In genomic region chr14:72752893-72753292, GRCm38 (mm10) we compare ENCODE assay signal across 15 mouse cellular contexts. TPM values are rescaled to one million over a fixed set of nuclear protein-coding genes. Genes with fewer than 3 reads are reported as not detected.
DNase-seq lines count a peak whose midpoint lies in the region; ATAC-seq lines count a peak whose summit lies in the region.
"Had no signal": no experiment of that assay in that cellular context is flagged by ENCODE, and none has a peak within 500 bp of the region (broad histone marks: within the 10 kb centered on the region; RNA-seq: fewer than 3 reads in every experiment).

No protein-coding gene starts in this region.

- ATAC-seq in CD4-positive, CD25-positive, alpha-beta regulatory T cell, adult 4 months: peak; percentile 98
- ATAC-seq in inflammation-experienced regulatory T-cells, adult 6 months: peak; percentile 95
- ATAC-seq: forebrain, embryonic 15.5 days; hindbrain, embryonic 16.5 days; intestine, embryonic 16.5 days had no signal

- intact Hi-C loops in gastrocnemius, postnatal 36 days (cut with DNase I): no loop called here

- DNase-seq in adrenal gland, adult 2 months: peak; percentile 31
- no peak for DNase-seq in adrenal gland, postnatal 14 days
- peak; percentile 54 for DNase-seq in 416B (ENCODE audit: low read depth)
- DNase-seq in right cerebral cortex, postnatal 25 days: no peak
- DNase-seq in gastrocnemius, postnatal 36 days: no peak
- DNase-seq: cerebellum, adult 2 months; cerebellum, postnatal 14 days; embryo, embryonic 11 days; gastrocnemius, postnatal 10 days; heart, postnatal 36 days had no signal

RNA-seq across cellular contexts. Expression of gene Fndc3a, which starts 43.1 kb away (rescaled TPM):
- total RNA-seq in adrenal gland, adult 2 months (2021): 10 to 100 TPM; 57.4 to 74.8 TPM
- polyA plus RNA-seq in adrenal gland, adult 2 months (2012; rRNA removed): 19.9 and 48.9 TPM in 2 replicates
- total RNA-seq in adrenal gland, postnatal 14 days (2021): 57.9 and 59.1 TPM in 2 replicates
- 10 to 100 TPM; 19.1 to 21.5 TPM for polyA plus RNA-seq in CD4-positive, CD25-positive, alpha-beta regulatory T cell, adult 4 months (2017; shearing (Covaris generic))
- 10 to 100 TPM; 13.7 to 24.8 (median 19.6) TPM for polyA plus RNA-seq in inflammation-experienced regulatory T-cells, adult 6 months (2017; shearing (Covaris generic))
- total RNA-seq in gastrocnemius, postnatal 36 days (2021): 1 to 10 TPM; 5.8 to 6.7 TPM

Comparison
In these comparisons a context has a peak if more than half of its experiments do, and no peak if none do; other contexts are left out.
1. DNase-seq: peak in adrenal gland, adult 2 months (single experiment) and 416B (single experiment); none in adrenal gland, postnatal 14 days (single experiment), right cerebral cortex, postnatal 25 days (single experiment) and gastrocnemius, postnatal 36 days (0 of 2).